ENCODE assay signal across 22 mouse cellular contexts in genomic region chr17:49880919-49881744, GRCm38 (mm10).
DNase-seq lines count a peak whose midpoint lies in the region; ATAC-seq and TF ChIP-seq lines count a peak whose summit lies in the region.
"Had no signal": no experiment of that assay in that cellular context is flagged by ENCODE, and none has a peak within 500 bp of the region (broad histone marks: within the 10 kb centered on the region; RNA-seq: fewer than 3 reads in every experiment).

No protein-coding gene starts in this region.

- H3K27ac ChIP-seq in liver, embryonic 13.5 days = no peak overlapping the region
- H3K27ac ChIP-seq in liver, embryonic 16.5 days (ENCODE audit: low read length) = no peak overlapping the region
- no peak overlapping the region for H3K27ac ChIP-seq in layer of hippocampus, adult 2 months
- H3K27ac ChIP-seq: embryonic facial prominence, embryonic 12.5 days; embryonic facial prominence, embryonic 15.5 days; gastrocnemius, adult 2 months; hindbrain, embryonic 10.5 days; hindbrain, embryonic 13.5 days had no signal

- no peaks in the 10 kb centered on the region for H3K36me3 ChIP-seq in liver, embryonic 13.5 days
- no peaks in the 10 kb centered on the region for H3K36me3 ChIP-seq in liver, embryonic 16.5 days (ENCODE audit: control insufficient read depth, insufficient read depth)
- H3K36me3 ChIP-seq: embryonic facial prominence, embryonic 12.5 days; embryonic facial prominence, embryonic 15.5 days; hindbrain, embryonic 10.5 days; hindbrain, embryonic 13.5 days had no signal

- no peaks in the 10 kb centered on the region for H3K27me3 ChIP-seq in liver, embryonic 13.5 days
- H3K27me3 ChIP-seq in liver, embryonic 16.5 days (ENCODE audit: control insufficient read depth, insufficient read depth, low read depth, low read length) = no peaks in the 10 kb centered on the region
- H3K27me3 ChIP-seq: embryonic facial prominence, embryonic 12.5 days; embryonic facial prominence, embryonic 15.5 days; hindbrain, embryonic 13.5 days had no signal

- peaks cover 9% of the 10 kb centered on the region for H3K4me1 ChIP-seq in liver, embryonic 13.5 days (replicated peaks)
- no peaks in the 10 kb centered on the region for H3K4me1 ChIP-seq in liver, embryonic 16.5 days (ENCODE audit: control insufficient read depth, low read depth, low read length)

- peak; percentile 69 for ATAC-seq in common myeloid progenitor, adult 5-6 weeks (replicated peaks; ENCODE audit: low read depth, poor library complexity, severe bottlenecking)
- ATAC-seq in liver, embryonic 13.5 days (ENCODE audit: low read depth) = peak; percentile 74
- peak; percentile 37; the same call in 1 of the 2 replicates for ATAC-seq in liver, embryonic 16.5 days (ENCODE audit: low read depth)
- ATAC-seq: activated CD4-positive, CD25-positive, alpha-beta regulatory T cell, adult 4 months; forebrain, embryonic 14.5 days; hindbrain, embryonic 16.5 days had no signal

- no peak for DNase-seq in liver, embryonic 13.5 days
- DNase-seq in embryo, embryonic 10 days (ENCODE audit: low spot score) = no peak
- no peak for DNase-seq in layer of hippocampus, adult 2 months (ENCODE audit: low spot score in 2 of 2)
- DNase-seq in B cell, adult 2 months = no peak
- DNase-seq: adrenal gland, adult 8-10 months; adrenal gland, postnatal 25 days; cerebellum, adult 11-12 months; cerebellum, adult 8-10 months; cerebellum, postnatal 36 days; forebrain, postnatal 0 days; gastrocnemius, adult 2 months; gastrocnemius, postnatal 14 days had no signal

- TF ChIP-seq CTCF in layer of hippocampus, adult 2 months (conservative IDR thresholded peaks at IDR 0.05) = no peak

- no peak overlapping the region for H3K9ac ChIP-seq in liver, embryonic 13.5 days
- H3K9ac ChIP-seq in liver, embryonic 16.5 days (ENCODE audit: low read depth, low read length) = no peak overlapping the region
- H3K9ac ChIP-seq: embryonic facial prominence, embryonic 12.5 days; embryonic facial prominence, embryonic 15.5 days; forebrain, postnatal 0 days; hindbrain, embryonic 13.5 days had no signal

- H3K4me2 ChIP-seq in liver, embryonic 13.5 days = no peak overlapping the region
- H3K4me2 ChIP-seq in liver, embryonic 16.5 days (ENCODE audit: low read depth, low read length) = no peak overlapping the region
- H3K4me2 ChIP-seq: embryonic facial prominence, embryonic 12.5 days; embryonic facial prominence, embryonic 15.5 days; heart, embryonic 11.5 days; hindbrain, embryonic 13.5 days had no signal

- no peaks in the 10 kb centered on the region for H3K9me3 ChIP-seq in liver, embryonic 13.5 days (replicated peaks)
- no peaks in the 10 kb centered on the region for H3K9me3 ChIP-seq in liver, embryonic 16.5 days (replicated peaks; ENCODE audit: control insufficient read depth, low read length)
- H3K9me3 ChIP-seq: embryonic facial prominence, embryonic 12.5 days; embryonic facial prominence, embryonic 15.5 days; hindbrain, embryonic 13.5 days had no signal

- WGBS in liver, embryonic 13.5 days (ENCODE audit: insufficient replicate concordance) = 24% methylated on average over 5 of the region's 5 CpGs
- WGBS in liver, embryonic 16.5 days (ENCODE audit: insufficient replicate concordance) = 28% methylated on average over 5 of the region's 5 CpGs

- H3K4me3 ChIP-seq in liver, embryonic 13.5 days (replicated peaks) = no peak overlapping the region
- H3K4me3 ChIP-seq in liver, embryonic 16.5 days (ENCODE audit: low read depth, low read length) = no peak overlapping the region
- H3K4me3 ChIP-seq in layer of hippocampus, adult 2 months = no peak overlapping the region
- H3K4me3 ChIP-seq: embryonic facial prominence, embryonic 12.5 days; embryonic facial prominence, embryonic 15.5 days; gastrocnemius, adult 2 months; hindbrain, embryonic 10.5 days; hindbrain, embryonic 13.5 days had no signal
